Mouse (Mus musculus) neural tube, embryonic 11.5 days (tissue): ENCODE results near the gene Cotl1. TPM values are rescaled to one million over a fixed set of nuclear protein-coding genes. Genes with fewer than 3 reads are reported as not detected.

Source experiments
- ATAC-seq: fragments of 200-750 bp; cut with Nextera tagmentation; 2 replicates; pipeline ENCODE4 v1.8.0; 2017; ENCODE audit warnings: moderate number of reproducible peaks, mild to moderate bottlenecking, moderate TSS enrichment, moderate library complexity; ENCODE audit not compliant: insufficient read depth, low FRiP score, low TSS enrichment
- DNase-seq: peaks from one replicate; pipeline ENCODE4 v3.0.0-alpha.2; 2015; ENCODE audit warnings: low spot score
- H3K27ac ChIP-seq: fragments of 300-500 bp; sonication (generic); 2 replicates; pipeline ENCODE4 v1.5.1; 2014; ENCODE audit warnings: low read depth, mild to moderate bottlenecking, low read length
- H3K27me3 ChIP-seq: fragments of 300-500 bp; sonication (generic); 2 replicates; pipeline ENCODE4 v1.6.1; 2014; ENCODE audit warnings: mild to moderate bottlenecking, low read length, mixed read lengths; ENCODE audit not compliant: control insufficient read depth, insufficient read depth
- H3K36me3 ChIP-seq: fragments of 300-500 bp; sonication (generic); 2 replicates; pipeline ENCODE4 v1.6.1; 2014; ENCODE audit warnings: mild to moderate bottlenecking, low read length, moderate library complexity, mixed read lengths; ENCODE audit not compliant: control insufficient read depth, insufficient read depth
- H3K4me1 ChIP-seq: fragments of 300-500 bp; sonication (generic); 2 replicates; pipeline ENCODE4 v1.6.1; 2014; ENCODE audit warnings: low read length, mixed read lengths; ENCODE audit not compliant: control insufficient read depth, insufficient read depth
- H3K4me2 ChIP-seq: fragments of 300-500 bp; sonication (generic); 2 replicates; pipeline ENCODE4 v1.6.1; 2014; ENCODE audit warnings: low read depth, mild to moderate bottlenecking, moderate library complexity
- H3K4me3 ChIP-seq: fragments of 300-500 bp; sonication (generic); 2 replicates; pipeline ENCODE4 v1.5.1; 2014; ENCODE audit warnings: low read depth, low read length
- H3K9ac ChIP-seq: fragments of 300-500 bp; sonication (generic); 2 replicates; pipeline ENCODE4 v1.6.1; 2014; ENCODE audit warnings: mild to moderate bottlenecking, low read length
- H3K9me3 ChIP-seq: fragments of 300-500 bp; sonication (generic); 2 replicates; pipeline ENCODE4 v1.6.1; 2016; ENCODE audit warnings: low read length; ENCODE audit not compliant: control insufficient read depth
- WGBS: fragments of 180-500 bp; shearing (Covaris S2); extraction: QIAGEN DNeasy Blood & Tissue Kit; methylation state at CpG from one replicate; pipeline ENCODE4 v1.1.7; 2014; 5-methylcytosine and 5-hydroxymethylcytosine counted together
- polyA plus RNA-seq: library from polyadenylated mRNA; unstranded; fragments of >200 nt; fragmentation: Nextera tagmentation; extraction: Ambion mirVana; gene quantifications from 2 replicates; pipeline ENCODE4 v1.2.1, GENCODE M21; 2014

The Cotl1 gene
- polyA plus RNA-seq, 1 experiment from 2014 or later, result 631 TPM

DNA sequence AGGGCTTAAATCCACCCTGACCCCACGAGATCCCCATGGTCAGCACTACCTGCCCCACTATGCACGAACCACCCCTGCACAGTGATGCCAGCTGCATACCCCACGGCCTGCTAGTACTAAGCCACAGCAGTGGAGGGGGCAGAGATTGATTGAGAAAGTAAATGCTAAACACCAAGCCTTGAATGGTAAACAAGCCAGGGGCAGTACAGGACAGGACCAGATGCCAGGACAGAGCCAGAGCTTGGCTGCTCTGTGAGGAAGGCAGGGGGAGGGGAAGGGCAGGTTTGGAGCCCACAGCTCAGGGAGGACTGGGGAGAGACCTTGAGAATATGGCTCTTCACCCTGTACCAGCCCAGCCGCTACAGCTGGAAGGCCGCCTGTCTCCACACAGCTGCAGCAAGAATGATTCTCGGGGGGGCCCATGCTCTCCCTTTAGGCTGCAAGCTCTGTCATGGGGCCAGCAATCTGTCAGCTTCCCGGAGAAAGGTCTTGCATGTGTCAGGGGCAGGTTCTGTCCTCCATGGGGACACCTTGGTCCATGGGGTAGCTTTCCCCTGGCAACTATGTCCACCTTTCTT lies 63.6 kb downstream of the Cotl1 start:
- no peaks in the 10 kb centered on the region for H3K36me3 ChIP-seq
- no peak overlapping the region for H3K9ac ChIP-seq
- no peaks in the 10 kb centered on the region for H3K9me3 ChIP-seq
- ATAC-seq (no peak), DNase-seq (no peak)
- peaks cover 9% of the 10 kb centered on the region; the same call in 1 of the 2 replicates for H3K4me1 ChIP-seq
- H3K4me3 ChIP-seq, result no peak overlapping the region
- 93% methylated on average over 7 of the region's 7 CpGs for WGBS
- H3K27ac ChIP-seq, result no peak overlapping the region
- no peaks in the 10 kb centered on the region for H3K27me3 ChIP-seq
- H3K4me2 ChIP-seq, result no peak overlapping the region

GRCm38 (mm10) chr8:119765761-119766444 lies 74.4 kb downstream of the Cotl1 start:
- Histone ChIP-seq H3K4me2 (no peak overlapping the region), H3K27me3 (no peaks in the 10 kb centered on the region), H3K4me3 (no peak overlapping the region), H3K4me1 (no peaks in the 10 kb centered on the region), H3K9me3 (no peaks in the 10 kb centered on the region), H3K36me3 (no peaks in the 10 kb centered on the region), H3K9ac (no peak overlapping the region), H3K27ac (no peak overlapping the region)
- 85% methylated on average over 22 of the region's 22 CpGs for WGBS
- ATAC-seq (no peak), DNase-seq (no peak)

DNA sequence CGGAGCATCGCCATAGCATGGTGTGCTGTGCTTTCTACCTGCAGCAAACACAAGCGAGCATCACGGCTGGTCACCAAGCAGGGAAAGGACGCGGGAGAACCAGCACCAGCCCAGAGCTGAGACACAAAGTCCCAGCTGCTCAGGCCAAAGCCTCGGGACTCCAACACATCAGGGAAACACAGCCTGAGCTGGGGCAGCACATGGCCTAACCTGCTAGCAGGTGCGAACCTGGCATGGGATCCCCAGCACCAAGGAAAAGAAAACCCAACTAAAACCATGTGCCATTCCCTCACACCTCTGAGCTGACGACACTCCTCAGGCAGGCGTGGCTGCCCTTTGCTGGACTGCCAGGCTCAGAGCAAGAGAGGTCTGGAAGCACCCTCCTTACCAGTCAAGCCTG lies 75.0 kb downstream of the Cotl1 start:
- Histone ChIP-seq H3K4me3 (no peak overlapping the region), H3K9ac (no peak overlapping the region), H3K27me3 (no peaks in the 10 kb centered on the region), H3K27ac (no peak overlapping the region), H3K9me3 (no peaks in the 10 kb centered on the region), H3K4me1 (no peaks in the 10 kb centered on the region), H3K36me3 (no peaks in the 10 kb centered on the region), H3K4me2 (no peak overlapping the region)
- 89% methylated on average over 10 of the region's 10 CpGs for WGBS
- DNase-seq, result no peak
- ATAC-seq, result no peak

- Histone ChIP-seq H3K4me2 (no peak overlapping the region), H3K27me3 (no peaks in the 10 kb centered on the region), H3K4me1 (no peaks in the 10 kb centered on the region), H3K36me3 (no peaks in the 10 kb centered on the region), H3K27ac (no peak overlapping the region), H3K9ac (no peak overlapping the region), H3K4me3 (no peak overlapping the region), H3K9me3 (no peaks in the 10 kb centered on the region)
- DNase-seq, result no peak
- 89% methylated on average over 21 of the region's 21 CpGs for WGBS
- no peak for ATAC-seq
Measured at GRCm38 (mm10) chr8:119762226-119763220, 77.8 kb downstream of the Cotl1 start.

- Histone ChIP-seq H3K4me3 (no peak overlapping the region), H3K9ac (no peak overlapping the region), H3K9me3 (no peaks in the 10 kb centered on the region), H3K4me1 (no peaks in the 10 kb centered on the region), H3K4me2 (no peak overlapping the region), H3K27ac (no peak overlapping the region), H3K27me3 (no peaks in the 10 kb centered on the region), H3K36me3 (no peaks in the 10 kb centered on the region)
- ATAC-seq (no peak), DNase-seq (no peak)
- WGBS, result 91% methylated on average over 11 of the region's 11 CpGs
Measured at GRCm38 (mm10) chr8:119761692-119762091, 78.7 kb downstream of the Cotl1 start.

Other genes starting within 250 kb of the Cotl1 start
- 11.7 and 14.1 TPM in 2 replicates for gene Taf1c, start 235.3 kb downstream of the Cotl1 start, polyA plus RNA-seq
- 0.12 TPM in 1 of 2 replicates, not detected in the other for gene Adad2, start 227.8 kb downstream of the Cotl1 start, polyA plus RNA-seq
- gene Kcng4, start 204.9 kb downstream of the Cotl1 start, polyA plus RNA-seq, result 0.32 and 0.42 TPM in 2 replicates
- gene Wfdc1, start 174.2 kb downstream of the Cotl1 start, polyA plus RNA-seq, result 1.7 and 1.9 TPM in 2 replicates
- 0.61 and 1.0 TPM in 2 replicates for gene Atp2c2, start 140.5 kb downstream of the Cotl1 start, polyA plus RNA-seq
- gene Tldc1, start 62.1 kb downstream of the Cotl1 start, polyA plus RNA-seq, result 10.3 and 11.1 TPM in 2 replicates
- gene Klhl36, start 21.7 kb upstream of the Cotl1 start, polyA plus RNA-seq, result 7.8 and 8.9 TPM in 2 replicates
- gene Usp10, start 69.8 kb upstream of the Cotl1 start, polyA plus RNA-seq, result 154 and 181 TPM in 2 replicates
- not detected in 2 replicates for gene Gm20388, start 70.3 kb upstream of the Cotl1 start, polyA plus RNA-seq
- gene Crispld2, start 151.9 kb upstream of the Cotl1 start, polyA plus RNA-seq, result 4.4 and 4.6 TPM in 2 replicates